Mouse (Mus musculus) liver, embryonic 11.5 days (tissue): ENCODE measurements around the gene Hif1an. TPM values are rescaled to one million over a fixed set of nuclear protein-coding genes. Genes with fewer than 3 reads are reported as not detected.

Experiments
- ATAC-seq: fragments of 200-750 bp; cut with Nextera tagmentation; replicated peaks from 2 replicates; pipeline ENCODE4 v1.8.0; 2017; ENCODE audit warnings: moderate number of reproducible peaks, mild to moderate bottlenecking, moderate TSS enrichment, moderate library complexity; ENCODE audit not compliant: low FRiP score
- DNase-seq: peaks from one replicate; pipeline ENCODE4 v3.0.0-alpha.2; 2017; ENCODE audit warnings: low spot score
- H3K27ac ChIP-seq: fragments of 300-500 bp; sonication (generic); 2 replicates; pipeline ENCODE4 v1.5.1; 2014; ENCODE audit warnings: mild to moderate bottlenecking, low read depth, low read length, control low read depth
- H3K27me3 ChIP-seq: fragments of 300-500 bp; sonication (generic); replicated peaks from 2 replicates; pipeline ENCODE4 v1.6.1; 2014; ENCODE audit warnings: low read length, mixed read lengths; ENCODE audit not compliant: control insufficient read depth, insufficient read depth
- H3K36me3 ChIP-seq: fragments of 300-500 bp; sonication (generic); 2 replicates; pipeline ENCODE4 v1.6.1; 2014; ENCODE audit warnings: mild to moderate bottlenecking, low read length, moderate library complexity, mixed read lengths; ENCODE audit not compliant: control insufficient read depth, insufficient read depth
- H3K4me1 ChIP-seq: fragments of 300-500 bp; sonication (generic); replicated peaks from 2 replicates; pipeline ENCODE4 v1.6.1; 2014; ENCODE audit warnings: low read length, mixed read lengths; ENCODE audit not compliant: control insufficient read depth, insufficient read depth
- H3K4me2 ChIP-seq: fragments of 300-500 bp; sonication (generic); 2 replicates; pipeline ENCODE4 v1.6.1; 2014; ENCODE audit warnings: mild to moderate bottlenecking, control low read depth, moderate library complexity
- H3K4me3 ChIP-seq: fragments of 300-500 bp; sonication (generic); 2 replicates; pipeline ENCODE4 v1.5.1; 2014; ENCODE audit warnings: low read depth, low read length, control low read depth
- H3K9ac ChIP-seq: fragments of 300-500 bp; sonication (generic); 2 replicates; pipeline ENCODE4 v1.6.1; 2014; ENCODE audit warnings: low read depth, low read length, control low read depth
- H3K9me3 ChIP-seq: fragments of 300-500 bp; sonication (generic); 2 replicates; pipeline ENCODE4 v1.6.1; 2016; ENCODE audit warnings: low read length, inconsistent platforms, mixed read lengths; ENCODE audit not compliant: control insufficient read depth
- WGBS: fragments of 180-500 bp; shearing (Covaris S2); extraction: QIAGEN DNeasy Blood & Tissue Kit; methylation state at CpG from one replicate; pipeline ENCODE4 v1.1.7; 2014; 5-methylcytosine and 5-hydroxymethylcytosine counted together
- polyA plus RNA-seq: library from polyadenylated mRNA; unstranded; fragments of >200 nt; fragmentation: Nextera tagmentation; extraction: Ambion mirVana; gene quantifications from 2 replicates; pipeline ENCODE4 v1.2.1, GENCODE M21; 2014

The Hif1an gene
- polyA plus RNA-seq, 1 experiment from 2014 or later: 19.7 TPM

DNA sequence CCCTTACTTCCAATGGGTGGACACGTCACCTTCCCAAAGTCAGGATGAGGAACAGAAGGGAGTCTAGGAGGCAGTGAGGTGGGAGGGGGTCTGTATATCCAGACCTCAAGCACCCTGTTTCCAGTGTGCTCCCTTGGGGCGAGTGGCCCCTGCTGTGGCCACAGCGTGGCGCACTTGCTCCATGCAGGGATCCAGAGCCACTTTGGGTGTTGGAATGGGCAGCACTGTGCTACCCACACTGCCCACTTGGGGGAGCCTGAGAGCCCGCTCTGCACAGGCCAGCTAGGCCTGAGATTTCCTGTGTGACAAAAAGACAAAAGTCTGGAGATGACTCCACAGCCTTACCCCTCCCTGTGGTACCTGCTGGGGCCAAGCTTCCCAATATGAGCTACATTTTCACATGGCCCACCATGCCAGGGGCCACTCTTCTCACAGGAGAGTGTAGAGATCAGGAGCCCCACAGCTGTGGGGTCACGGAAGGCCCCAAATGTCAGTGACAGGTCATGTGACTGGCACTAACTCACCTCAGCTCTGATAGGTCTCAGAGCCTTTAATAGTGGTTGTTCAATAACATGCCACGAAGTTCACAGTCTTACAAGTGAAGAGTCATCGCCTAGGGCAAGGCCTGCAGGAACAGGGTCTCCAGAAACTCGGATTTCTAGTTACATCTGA, 20.1 kb downstream of the Hif1an start:
- peak; percentile 78 for ATAC-seq

DNA sequence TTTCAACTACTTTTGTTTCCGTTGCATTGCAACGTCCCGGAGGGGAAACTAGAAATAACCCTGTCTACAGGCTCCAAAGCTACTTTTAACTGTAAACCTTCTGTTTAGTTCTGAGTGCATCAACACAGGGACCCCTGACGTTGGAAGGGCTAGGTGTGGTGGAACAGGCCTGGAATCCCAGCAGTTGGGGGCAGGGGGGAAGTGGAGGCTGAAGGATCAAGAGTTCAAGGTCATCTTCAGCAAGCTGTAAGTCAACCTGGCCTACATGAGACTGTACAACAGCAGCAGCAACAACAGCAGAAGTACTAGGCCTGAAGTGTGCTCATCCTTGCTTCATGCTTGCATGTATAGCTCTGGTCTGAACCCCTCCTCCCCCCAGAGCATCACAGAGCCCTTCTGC, 25.4 kb downstream of the Hif1an start:
- Histone ChIP-seq H3K36me3 (no peaks in the 10 kb centered on the region), H3K4me1 (no peaks in the 10 kb centered on the region), H3K4me3 (no peak overlapping the region), H3K4me2 (no peak overlapping the region), H3K27me3 (peaks cover 30% of the 10 kb centered on the region), H3K9ac (no peak overlapping the region), H3K27ac (no peak overlapping the region), H3K9me3 (no peaks in the 10 kb centered on the region)
- WGBS: 39% methylated on average over 4 of the region's 4 CpGs
- no peak for ATAC-seq
- no peak for DNase-seq

More for the DNA sequence above, 20.1 kb downstream of the Hif1an start:
- Histone ChIP-seq H3K4me1 (no peaks in the 10 kb centered on the region), H3K27me3 (peaks cover 28% of the 10 kb centered on the region), H3K9me3 (no peaks in the 10 kb centered on the region), H3K27ac (no peak overlapping the region), H3K4me3 (no peak overlapping the region), H3K9ac (no peak overlapping the region), H3K36me3 (no peaks in the 10 kb centered on the region), H3K4me2 (no peak overlapping the region)
- DNase-seq: peak; percentile 86
- WGBS: 34% methylated on average over 9 of the region's 9 CpGs

DNA sequence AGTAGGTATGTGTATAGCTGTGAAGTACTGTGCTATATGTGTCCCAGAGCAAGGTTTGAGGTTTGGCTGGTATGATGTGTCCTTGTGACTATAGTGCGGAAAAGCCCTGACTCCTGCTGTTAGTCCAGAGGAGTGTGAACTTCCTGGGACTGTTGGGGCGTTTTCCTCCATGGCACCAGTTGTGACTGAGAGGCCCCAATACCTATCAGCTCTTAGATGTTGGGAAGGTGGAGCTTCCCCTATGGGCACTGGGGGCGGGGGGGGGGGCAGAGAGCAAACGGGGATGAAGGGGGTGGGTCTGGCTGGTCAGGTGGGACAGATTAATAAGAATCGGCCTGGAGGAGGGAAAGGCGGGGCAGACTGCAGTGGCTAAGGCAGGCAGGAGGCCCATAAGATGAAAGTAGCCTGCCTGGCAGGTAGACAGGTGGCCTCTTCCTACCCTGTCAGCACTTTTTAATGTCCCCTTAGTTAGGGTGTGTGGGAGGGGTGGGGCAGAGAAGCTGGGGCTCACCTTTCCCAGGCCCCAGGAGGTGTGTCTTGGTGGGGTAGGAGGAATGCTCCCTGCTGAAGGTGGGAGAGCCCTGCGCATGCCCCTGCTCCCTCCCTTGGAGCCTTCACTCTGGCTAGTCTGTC, 27.1 kb downstream of the Hif1an start:
- ATAC-seq: no peak
- Histone ChIP-seq H3K27ac (no peak overlapping the region), H3K4me1 (no peaks in the 10 kb centered on the region), H3K4me2 (no peak overlapping the region), H3K4me3 (no peak overlapping the region), H3K27me3 (peaks cover 20% of the 10 kb centered on the region), H3K9me3 (no peaks in the 10 kb centered on the region), H3K9ac (no peak overlapping the region), H3K36me3 (no peaks in the 10 kb centered on the region)
- 50% methylated on average over 7 of the region's 7 CpGs for WGBS
- DNase-seq: no peak

DNA sequence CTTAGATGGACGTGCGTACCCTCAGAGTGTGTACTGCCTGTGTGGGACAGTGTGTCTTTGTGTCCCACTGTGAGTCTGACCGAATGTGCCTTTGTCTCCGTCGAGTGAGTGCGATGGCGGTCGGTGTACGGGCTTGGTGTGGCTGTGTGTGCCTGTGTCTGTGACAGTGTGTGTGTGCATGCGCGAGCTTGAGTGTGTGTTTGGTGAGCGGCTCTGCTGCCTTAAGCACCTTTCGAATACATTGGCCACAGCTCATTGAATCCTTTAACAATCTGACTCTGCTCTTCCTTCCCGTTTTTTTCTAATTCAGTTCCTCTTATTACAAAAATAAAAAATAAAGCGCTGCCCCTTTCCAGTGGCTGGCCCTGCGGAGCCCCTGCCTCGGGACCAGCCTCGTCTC, 28.3 kb downstream of the Hif1an start:
- H3K27me3 ChIP-seq: peaks cover 12% of the 10 kb centered on the region
- H3K9me3 ChIP-seq: no peaks in the 10 kb centered on the region
- H3K9ac ChIP-seq: no peak overlapping the region
- 82% methylated on average over 18 of the region's 18 CpGs for WGBS
- H3K36me3 ChIP-seq: no peaks in the 10 kb centered on the region
- H3K27ac ChIP-seq: no peak overlapping the region
- no peak for ATAC-seq
- no peak overlapping the region for H3K4me3 ChIP-seq
- DNase-seq: no peak
- H3K4me1 ChIP-seq: no peaks in the 10 kb centered on the region
- no peak overlapping the region for H3K4me2 ChIP-seq

DNA sequence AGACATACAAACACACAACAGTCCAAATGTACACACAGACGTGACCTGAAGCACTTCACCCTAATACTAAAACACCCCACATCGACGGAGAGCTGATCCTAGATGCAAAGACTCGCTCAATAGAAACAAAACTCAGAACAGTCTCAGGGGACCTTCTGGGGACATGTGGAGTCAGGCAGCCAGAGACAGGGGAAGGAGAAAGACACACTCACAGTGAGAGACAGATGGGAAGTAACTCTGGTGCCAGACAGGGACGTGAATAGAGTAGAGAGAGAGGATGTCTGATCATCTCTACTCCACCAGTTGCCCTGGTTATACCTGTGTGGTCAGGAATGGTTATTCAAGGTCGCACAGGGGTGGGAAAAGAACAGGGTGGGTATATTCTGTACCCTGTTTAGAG, 29.0 kb downstream of the Hif1an start:
- Histone ChIP-seq H3K9ac (no peak overlapping the region), H3K27me3 (peaks cover 8% of the 10 kb centered on the region), H3K4me1 (no peaks in the 10 kb centered on the region), H3K36me3 (no peaks in the 10 kb centered on the region), H3K4me3 (no peak overlapping the region), H3K9me3 (no peaks in the 10 kb centered on the region), H3K4me2 (no peak overlapping the region), H3K27ac (no peak overlapping the region)
- ATAC-seq (no peak), DNase-seq (no peak)
- 75% methylated on average over 6 of the region's 6 CpGs for WGBS

DNA sequence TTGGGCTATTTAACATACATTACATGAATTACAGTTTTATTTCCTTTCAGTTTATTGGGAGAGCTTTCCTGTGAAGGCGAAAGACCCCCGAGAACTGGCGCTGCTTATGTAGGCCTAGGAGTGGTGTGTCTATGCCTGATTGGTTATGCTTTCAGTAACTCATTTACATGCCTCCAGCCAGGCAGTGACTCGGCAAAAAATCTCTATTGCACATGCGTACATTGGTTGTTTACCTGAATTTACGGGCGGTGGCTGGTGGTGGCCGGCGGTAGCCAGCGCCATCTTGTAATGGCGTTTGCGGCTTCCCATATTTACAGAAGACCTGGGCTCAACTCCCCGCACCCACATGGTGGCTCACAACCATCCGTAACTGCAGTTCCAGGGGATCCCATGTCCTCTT, 31.5 kb downstream of the Hif1an start:
- H3K27ac ChIP-seq: no peak overlapping the region
- H3K9ac ChIP-seq: no peak overlapping the region
- H3K4me2 ChIP-seq: no peak overlapping the region
- H3K4me1 ChIP-seq: no peaks in the 10 kb centered on the region
- DNase-seq (no peak), ATAC-seq (no peak)
- no peaks in the 10 kb centered on the region for H3K36me3 ChIP-seq
- 0 out of 2 replicates have a peak, but pooled peaks cover 4% of the 10 kb centered on the region for H3K27me3 ChIP-seq
- no peak overlapping the region for H3K4me3 ChIP-seq
- no peaks in the 10 kb centered on the region for H3K9me3 ChIP-seq
- 94% methylated on average over 14 of the region's 14 CpGs for whole genome bisulfite sequencing

DNA sequence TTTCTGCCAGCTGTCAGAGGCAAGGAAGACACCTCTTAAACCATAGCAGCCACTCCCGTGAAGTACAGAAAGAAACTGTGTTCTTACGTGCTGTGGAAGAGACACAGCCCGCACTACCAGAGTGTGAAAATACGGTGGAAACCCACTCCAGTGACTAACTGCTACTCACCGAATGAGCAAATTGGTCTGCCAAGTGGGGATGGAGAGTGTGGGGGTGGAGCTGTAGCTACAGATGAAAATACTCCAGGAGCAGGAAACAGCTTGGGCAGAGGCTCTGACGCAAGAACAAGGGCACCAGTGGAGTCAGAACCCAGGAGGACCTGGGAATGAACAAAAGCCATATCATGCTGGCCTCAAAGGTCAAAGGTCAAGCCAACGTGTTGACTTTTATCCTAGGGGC, 55.5 kb downstream of the Hif1an start:
- WGBS: 62% methylated on average over 7 of the region's 7 CpGs

More for the DNA sequence above, 55.5 kb downstream of the Hif1an start:
- H3K9me3 ChIP-seq: no peaks in the 10 kb centered on the region
- ATAC-seq (no peak), DNase-seq (no peak)
- H3K4me3 ChIP-seq: no peak overlapping the region
- H3K4me2 ChIP-seq: no peak overlapping the region
- no peak overlapping the region for H3K9ac ChIP-seq
- H3K27ac ChIP-seq: no peak overlapping the region
- H3K36me3 ChIP-seq: no peaks in the 10 kb centered on the region
- no peaks in the 10 kb centered on the region for H3K4me1 ChIP-seq
- H3K27me3 ChIP-seq: no peaks in the 10 kb centered on the region
